Mouse (Mus musculus): ENCODE measurements around the gene Rbp1. TPM values are rescaled to one million over a fixed set of nuclear protein-coding genes. Genes with fewer than 3 reads are reported as not detected.

The Rbp1 gene
- polyA plus RNA-seq, 1 experiment: 14.6 TPM

- no peaks in the 10 kb centered on the region for H3K9me3 ChIP-seq (replicated peaks; ENCODE audit: control insufficient read depth, insufficient read depth, low read length, poor library complexity, severe bottlenecking)
- H3K4me3 ChIP-seq (ENCODE audit: low read depth, low read length): no peak overlapping the region
- no peak for TF ChIP-seq CTCF (IDR thresholded peaks at IDR 0.05; ENCODE audit: low read depth, low read length)
- no peak for TF ChIP-seq EP300 (IDR thresholded peaks at IDR 0.05; ENCODE audit: insufficient read depth, low read depth, low read length)
- TF ChIP-seq POLR2A (IDR thresholded peaks at IDR 0.05; ENCODE audit: insufficient read depth, low read length): no peak
- no peaks in the 10 kb centered on the region for H3K27me3 ChIP-seq (ENCODE audit: control insufficient read depth, insufficient read depth, low read length, poor library complexity, severe bottlenecking)
- no peaks in the 10 kb centered on the region for H3K36me3 ChIP-seq (ENCODE audit: control insufficient read depth, insufficient read depth, low read length, poor library complexity, severe bottlenecking)
- no peak overlapping the region for H3K27ac ChIP-seq (ENCODE audit: insufficient read depth, low read length)
- H3K9ac ChIP-seq (ENCODE audit: low read depth, poor library complexity, severe bottlenecking): no peak overlapping the region
- no peaks in the 10 kb centered on the region for H3K4me1 ChIP-seq (ENCODE audit: control insufficient read depth, insufficient read depth, low read length)
Measured at GRCm38 (mm10) chr9:98420666-98421065, 2.1 kb upstream of the Rbp1 start.

GRCm38 (mm10) chr9:98421903-98422302 is 858 bp upstream of the Rbp1 start:
- peaks cover 2% of the 10 kb centered on the region for H3K4me1 ChIP-seq (ENCODE audit: control insufficient read depth, insufficient read depth, low read length)
- H3K9ac ChIP-seq (ENCODE audit: low read depth, poor library complexity, severe bottlenecking): no peak overlapping the region
- no peak overlapping the region for H3K27ac ChIP-seq (ENCODE audit: insufficient read depth, low read length)
- no peaks in the 10 kb centered on the region for H3K27me3 ChIP-seq (ENCODE audit: control insufficient read depth, insufficient read depth, low read length, poor library complexity, severe bottlenecking)
- no peaks in the 10 kb centered on the region for H3K36me3 ChIP-seq (ENCODE audit: control insufficient read depth, insufficient read depth, low read length, poor library complexity, severe bottlenecking)
- H3K9me3 ChIP-seq (replicated peaks; ENCODE audit: control insufficient read depth, insufficient read depth, low read length, poor library complexity, severe bottlenecking): no peaks in the 10 kb centered on the region
- H3K4me3 ChIP-seq (ENCODE audit: low read depth, low read length): no peak overlapping the region
- TF ChIP-seq CTCF (IDR thresholded peaks at IDR 0.05; ENCODE audit: low read depth, low read length) (no peak), POLR2A (IDR thresholded peaks at IDR 0.05; ENCODE audit: insufficient read depth, low read length) (no peak), EP300 (IDR thresholded peaks at IDR 0.05; ENCODE audit: insufficient read depth, low read depth, low read length) (no peak)

DNA sequence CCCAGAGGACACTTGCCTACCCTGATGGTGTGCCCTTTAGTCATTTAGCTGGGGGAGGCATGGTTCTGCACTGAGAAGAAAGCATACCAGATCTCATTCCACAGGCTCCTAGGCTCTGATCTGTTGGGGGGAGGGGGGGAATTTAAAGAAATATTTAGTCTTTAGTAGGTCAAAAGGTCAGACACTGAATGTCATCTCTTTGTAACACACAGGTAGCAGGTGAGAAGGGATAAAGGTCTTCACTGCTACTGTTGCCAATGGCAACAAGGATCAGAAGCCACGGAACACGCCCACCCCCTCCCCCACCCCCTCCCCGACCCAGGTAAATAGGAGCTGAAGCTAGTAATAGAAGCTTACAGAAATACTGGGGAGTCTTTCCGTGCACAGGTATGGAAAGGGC is 930 bp downstream of the Rbp1 start:
- Histone ChIP-seq H3K9ac (ENCODE audit: low read depth, poor library complexity, severe bottlenecking) (no peak overlapping the region), H3K4me3 (ENCODE audit: low read depth, low read length) (no peak overlapping the region), H3K36me3 (ENCODE audit: control insufficient read depth, insufficient read depth, low read length, poor library complexity, severe bottlenecking) (no peaks in the 10 kb centered on the region), H3K4me1 (ENCODE audit: control insufficient read depth, insufficient read depth, low read length) (peaks cover 2% of the 10 kb centered on the region), H3K27me3 (ENCODE audit: control insufficient read depth, insufficient read depth, low read length, poor library complexity, severe bottlenecking) (no peaks in the 10 kb centered on the region), H3K27ac (ENCODE audit: insufficient read depth, low read length) (no peak overlapping the region), H3K9me3 (replicated peaks; ENCODE audit: control insufficient read depth, insufficient read depth, low read length, poor library complexity, severe bottlenecking) (no peaks in the 10 kb centered on the region)
- TF ChIP-seq EP300 (IDR thresholded peaks at IDR 0.05; ENCODE audit: insufficient read depth, low read depth, low read length): no peak
- TF ChIP-seq CTCF (IDR thresholded peaks at IDR 0.05; ENCODE audit: low read depth, low read length): no peak
- no peak for TF ChIP-seq POLR2A (IDR thresholded peaks at IDR 0.05; ENCODE audit: insufficient read depth, low read length)

- peaks cover 2% of the 10 kb centered on the region for H3K4me1 ChIP-seq (ENCODE audit: control insufficient read depth, insufficient read depth, low read length)
Measured at GRCm38 (mm10) chr9:98424291-98424690, 1.5 kb downstream of the Rbp1 start.

GRCm38 (mm10) chr9:98424725-98425210 is 2.0 kb downstream of the Rbp1 start:
- Histone ChIP-seq H3K27me3 (ENCODE audit: control insufficient read depth, insufficient read depth, low read length, poor library complexity, severe bottlenecking) (no peaks in the 10 kb centered on the region), H3K4me3 (ENCODE audit: low read depth, low read length) (peak overlapping the region; percentile 75), H3K9ac (ENCODE audit: low read depth, poor library complexity, severe bottlenecking) (peak overlapping the region; percentile 38), H3K36me3 (ENCODE audit: control insufficient read depth, insufficient read depth, low read length, poor library complexity, severe bottlenecking) (no peaks in the 10 kb centered on the region), H3K9me3 (replicated peaks; ENCODE audit: control insufficient read depth, insufficient read depth, low read length, poor library complexity, severe bottlenecking) (no peaks in the 10 kb centered on the region), H3K4me1 (ENCODE audit: control insufficient read depth, insufficient read depth, low read length) (peaks cover 2% of the 10 kb centered on the region), H3K27ac (ENCODE audit: insufficient read depth, low read length) (no peak overlapping the region)
- TF ChIP-seq CTCF (IDR thresholded peaks at IDR 0.05; ENCODE audit: low read depth, low read length) (no peak), EP300 (IDR thresholded peaks at IDR 0.05; ENCODE audit: insufficient read depth, low read depth, low read length) (peak; percentile 59; the same call in 1 of the 2 replicates)

More at GRCm38 (mm10) chr9:98424291-98424690, 1.5 kb downstream of the Rbp1 start:
- Histone ChIP-seq H3K27ac (ENCODE audit: insufficient read depth, low read length) (no peak overlapping the region), H3K9me3 (replicated peaks; ENCODE audit: control insufficient read depth, insufficient read depth, low read length, poor library complexity, severe bottlenecking) (no peaks in the 10 kb centered on the region), H3K9ac (ENCODE audit: low read depth, poor library complexity, severe bottlenecking) (peak overlapping the region; percentile 38), H3K4me3 (ENCODE audit: low read depth, low read length) (peak overlapping the region; percentile 17; the same call in 1 of the 2 replicates), H3K36me3 (ENCODE audit: control insufficient read depth, insufficient read depth, low read length, poor library complexity, severe bottlenecking) (no peaks in the 10 kb centered on the region), H3K27me3 (ENCODE audit: control insufficient read depth, insufficient read depth, low read length, poor library complexity, severe bottlenecking) (no peaks in the 10 kb centered on the region)
- TF ChIP-seq POLR2A (IDR thresholded peaks at IDR 0.05; ENCODE audit: insufficient read depth, low read length) (no peak), CTCF (IDR thresholded peaks at IDR 0.05; ENCODE audit: low read depth, low read length) (no peak)

- TF ChIP-seq EP300 (IDR thresholded peaks at IDR 0.05; ENCODE audit: insufficient read depth, low read depth, low read length): no peak
- TF ChIP-seq CTCF (IDR thresholded peaks at IDR 0.05; ENCODE audit: low read depth, low read length): no peak
- TF ChIP-seq POLR2A (IDR thresholded peaks at IDR 0.05; ENCODE audit: insufficient read depth, low read length): no peak
- H3K27ac ChIP-seq (ENCODE audit: insufficient read depth, low read length): no peak overlapping the region
- H3K9me3 ChIP-seq (replicated peaks; ENCODE audit: control insufficient read depth, insufficient read depth, low read length, poor library complexity, severe bottlenecking): no peaks in the 10 kb centered on the region
- no peaks in the 10 kb centered on the region for H3K36me3 ChIP-seq (ENCODE audit: control insufficient read depth, insufficient read depth, low read length, poor library complexity, severe bottlenecking)
- H3K27me3 ChIP-seq (ENCODE audit: control insufficient read depth, insufficient read depth, low read length, poor library complexity, severe bottlenecking): no peaks in the 10 kb centered on the region
- H3K9ac ChIP-seq (ENCODE audit: low read depth, poor library complexity, severe bottlenecking): no peak overlapping the region; the same call in 1 of the 2 replicates
- H3K4me1 ChIP-seq (ENCODE audit: control insufficient read depth, insufficient read depth, low read length): peaks cover 3% of the 10 kb centered on the region
- H3K4me3 ChIP-seq (ENCODE audit: low read depth, low read length): peak overlapping the region; percentile 27
Measured at GRCm38 (mm10) chr9:98425351-98425880, 2.7 kb downstream of the Rbp1 start.

All from ES-Bruce4 (cell line).